Mouse (Mus musculus): ENCODE measurements around the gene Eid3. TPM values are rescaled to one million over a fixed set of nuclear protein-coding genes. Genes with fewer than 3 reads are reported as not detected.

Gene Eid3
- 0.28 and 0.64 TPM in 2 replicates for polyA plus RNA-seq (2012; rRNA removed)

DNA sequence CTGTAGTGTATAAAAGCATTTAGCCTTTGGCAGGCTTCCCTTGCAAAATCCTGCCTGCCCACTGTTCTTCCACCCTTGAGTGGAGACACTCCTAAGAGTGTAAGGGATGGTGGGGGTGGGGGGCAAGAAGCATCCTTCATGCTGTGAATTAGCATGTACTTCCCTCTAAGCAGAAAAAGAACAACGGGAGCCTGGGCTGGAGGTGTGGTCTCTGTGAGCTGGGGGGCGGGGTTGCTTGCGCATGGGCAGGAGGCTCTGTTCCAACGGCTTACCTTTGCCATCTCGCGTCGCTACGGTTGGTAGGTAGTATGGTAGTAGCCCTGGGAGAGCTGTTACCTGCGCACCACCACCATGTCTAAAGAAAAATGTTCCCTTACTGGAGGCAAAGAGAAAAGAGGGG, at the start of gene Eid3:
TSS of gene Eid3 (plus strand) at position 271 of the 400 bp plus-strand sequence.

DNA sequence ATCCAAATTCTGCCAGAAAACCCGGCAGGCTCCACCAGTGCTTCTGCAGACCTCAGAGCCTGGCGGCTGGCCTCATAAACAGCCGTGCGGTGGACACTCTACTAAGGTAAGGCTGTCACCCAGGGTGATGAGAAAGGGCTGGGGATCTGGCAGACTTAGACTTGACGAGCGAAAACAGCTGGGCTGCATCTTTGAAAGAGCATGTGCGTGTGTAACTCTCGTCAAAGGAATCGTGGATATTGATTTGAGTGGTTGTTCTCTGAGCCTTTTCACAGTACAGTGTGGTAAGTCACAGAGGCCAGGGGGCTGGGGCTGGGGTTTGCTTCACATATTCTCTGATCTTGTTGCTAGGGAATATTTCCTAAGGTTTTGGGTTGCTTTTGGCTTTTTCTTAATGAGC, 32.5 kb upstream of the Eid3 start, which contains the start of gene Txnrd1:
TSS of gene Txnrd1 (plus strand) at position 26 of the 400 bp plus-strand sequence.

Other genes with a start within 250 kb of the Eid3 start
- 48.9 and 52.9 TPM in 2 replicates for gene 1190007I07Rik, start 243.4 kb upstream of the Eid3 start, polyA plus RNA-seq (2012; rRNA removed)
- 17.1 and 19.1 TPM in 2 replicates for gene Tdg, start 236.8 kb upstream of the Eid3 start, polyA plus RNA-seq (2012; rRNA removed)
- gene Glt8d2, start 176.0 kb upstream of the Eid3 start, polyA plus RNA-seq (2012; rRNA removed) = 0.99 and 1.2 TPM in 2 replicates
- 4.3 and 5.3 TPM in 2 replicates for gene Hcfc2, start 170.5 kb upstream of the Eid3 start, polyA plus RNA-seq (2012; rRNA removed)
- 8.1 and 9.9 TPM in 2 replicates for gene Nfyb, start 102.5 kb upstream of the Eid3 start, polyA plus RNA-seq (2012; rRNA removed)
- 60.3 and 60.8 TPM in 2 replicates for gene Txnrd1, start 32.7 kb upstream of the Eid3 start, polyA plus RNA-seq (2012; rRNA removed)
- 5.3 and 6.6 TPM in 2 replicates for gene Chst11, start 118.9 kb downstream of the Eid3 start, polyA plus RNA-seq (2012; rRNA removed)

Data from colon, adult 2 months (tissue).